Mouse (Mus musculus) liver, embryonic 11.5 days (tissue): ENCODE measurements around the gene Nradd. TPM values are rescaled to one million over a fixed set of nuclear protein-coding genes. Genes with fewer than 3 reads are reported as not detected.

Experiments used
- ATAC-seq: fragments of 200-750 bp; cut with Nextera tagmentation; replicated peaks from 2 replicates; pipeline ENCODE4 v1.8.0; 2017; ENCODE audit warnings: moderate number of reproducible peaks, mild to moderate bottlenecking, moderate TSS enrichment, moderate library complexity; ENCODE audit not compliant: low FRiP score
- DNase-seq: peaks from one replicate; pipeline ENCODE4 v3.0.0-alpha.2; 2017; ENCODE audit warnings: low spot score
- H3K27ac ChIP-seq: fragments of 300-500 bp; sonication (generic); 2 replicates; pipeline ENCODE4 v1.5.1; 2014; ENCODE audit warnings: mild to moderate bottlenecking, low read depth, low read length, control low read depth
- H3K27me3 ChIP-seq: fragments of 300-500 bp; sonication (generic); replicated peaks from 2 replicates; pipeline ENCODE4 v1.6.1; 2014; ENCODE audit warnings: low read length, mixed read lengths; ENCODE audit not compliant: control insufficient read depth, insufficient read depth
- H3K36me3 ChIP-seq: fragments of 300-500 bp; sonication (generic); 2 replicates; pipeline ENCODE4 v1.6.1; 2014; ENCODE audit warnings: mild to moderate bottlenecking, low read length, moderate library complexity, mixed read lengths; ENCODE audit not compliant: control insufficient read depth, insufficient read depth
- H3K4me1 ChIP-seq: fragments of 300-500 bp; sonication (generic); replicated peaks from 2 replicates; pipeline ENCODE4 v1.6.1; 2014; ENCODE audit warnings: low read length, mixed read lengths; ENCODE audit not compliant: control insufficient read depth, insufficient read depth
- H3K4me2 ChIP-seq: fragments of 300-500 bp; sonication (generic); 2 replicates; pipeline ENCODE4 v1.6.1; 2014; ENCODE audit warnings: mild to moderate bottlenecking, control low read depth, moderate library complexity
- H3K4me3 ChIP-seq: fragments of 300-500 bp; sonication (generic); 2 replicates; pipeline ENCODE4 v1.5.1; 2014; ENCODE audit warnings: low read depth, low read length, control low read depth
- H3K9ac ChIP-seq: fragments of 300-500 bp; sonication (generic); 2 replicates; pipeline ENCODE4 v1.6.1; 2014; ENCODE audit warnings: low read depth, low read length, control low read depth
- H3K9me3 ChIP-seq: fragments of 300-500 bp; sonication (generic); 2 replicates; pipeline ENCODE4 v1.6.1; 2016; ENCODE audit warnings: low read length, inconsistent platforms, mixed read lengths; ENCODE audit not compliant: control insufficient read depth
- WGBS: fragments of 180-500 bp; shearing (Covaris S2); extraction: QIAGEN DNeasy Blood & Tissue Kit; methylation state at CpG from one replicate; pipeline ENCODE4 v1.1.7; 2014; 5-methylcytosine and 5-hydroxymethylcytosine counted together
- polyA plus RNA-seq: library from polyadenylated mRNA; unstranded; fragments of >200 nt; fragmentation: Nextera tagmentation; extraction: Ambion mirVana; gene quantifications from 2 replicates; pipeline ENCODE4 v1.2.1, GENCODE M21; 2014

The Nradd gene
- polyA plus RNA-seq, 1 experiment from 2014 or later: 9.9 TPM

DNA sequence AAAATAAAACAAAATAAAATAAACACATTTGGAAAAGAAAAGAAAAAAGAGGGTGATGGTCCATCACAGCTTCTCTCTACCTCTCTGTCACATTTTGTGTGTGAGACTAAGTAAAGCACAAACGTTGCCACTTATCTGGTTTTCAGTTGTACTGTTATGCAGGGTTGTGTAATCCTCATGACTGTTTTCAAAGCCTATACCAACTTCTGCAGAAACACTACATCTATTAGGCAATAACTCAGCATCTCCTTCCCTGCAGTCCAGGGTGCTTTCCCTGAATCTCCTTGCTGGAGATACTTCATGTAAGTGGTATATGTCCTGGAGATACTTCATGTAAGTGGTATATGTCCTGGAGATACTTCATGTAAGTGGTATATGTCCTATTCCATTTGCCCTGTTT is 38.6 kb upstream of the Nradd start:
- ATAC-seq (no peak), DNase-seq (no peak)
- H3K4me2 ChIP-seq: no peak overlapping the region
- H3K9me3 ChIP-seq: no peaks in the 10 kb centered on the region
- 55% methylated on average over 1 of the region's 1 CpGs for WGBS
- H3K4me3 ChIP-seq: no peak overlapping the region
- H3K4me1 ChIP-seq: peaks cover 82% of the 10 kb centered on the region
- H3K36me3 ChIP-seq: no peaks in the 10 kb centered on the region
- no peak overlapping the region for H3K27ac ChIP-seq
- no peak overlapping the region for H3K9ac ChIP-seq
- no peaks in the 10 kb centered on the region for H3K27me3 ChIP-seq

- H3K9me3 ChIP-seq: no peaks in the 10 kb centered on the region
- DNase-seq (no peak), ATAC-seq (no peak)
- peak overlapping the region; percentile 49; the same call in 1 of the 2 replicates for H3K27ac ChIP-seq
- H3K9ac ChIP-seq: no peak overlapping the region
- H3K4me1 ChIP-seq: peaks cover 67% of the 10 kb centered on the region
- no peaks in the 10 kb centered on the region for H3K36me3 ChIP-seq
- peak overlapping the region; percentile 19 for H3K4me2 ChIP-seq
- H3K27me3 ChIP-seq: no peaks in the 10 kb centered on the region
- WGBS: 48% methylated on average over 7 of the region's 7 CpGs
- no peak overlapping the region for H3K4me3 ChIP-seq
These were observed 36.8 kb upstream of the Nradd start for GRCm38 (mm10) chr9:110660856-110661612.

DNA sequence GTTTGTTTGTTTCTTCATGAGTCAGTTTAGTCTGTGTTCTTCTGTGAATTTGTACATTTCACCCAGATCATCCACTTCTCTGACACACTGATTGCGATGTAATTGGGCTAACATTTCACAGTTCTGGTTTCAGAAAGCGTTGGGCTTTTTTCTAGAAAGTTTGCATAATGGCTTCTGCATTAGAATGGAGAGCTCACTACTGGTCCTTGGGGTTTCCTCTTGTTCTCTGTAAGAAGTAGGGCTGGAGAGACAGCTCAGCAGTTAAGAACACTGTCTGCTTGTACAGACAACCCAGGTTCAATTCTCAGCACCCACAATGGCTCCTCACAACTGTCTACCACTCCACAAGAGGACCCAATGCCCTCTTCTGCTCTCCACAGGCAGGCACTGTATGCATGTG is 36.0 kb upstream of the Nradd start:
- Histone ChIP-seq H3K4me2 (no peak overlapping the region; the same call in 1 of the 2 replicates), H3K36me3 (no peaks in the 10 kb centered on the region), H3K9ac (no peak overlapping the region), H3K9me3 (no peaks in the 10 kb centered on the region), H3K4me3 (no peak overlapping the region), H3K4me1 (peaks cover 63% of the 10 kb centered on the region), H3K27me3 (no peaks in the 10 kb centered on the region), H3K27ac (no peak overlapping the region; the same call in 1 of the 2 replicates)
- ATAC-seq: no peak
- WGBS: 84% methylated on average over 2 of the region's 2 CpGs
- no peak for DNase-seq

DNA sequence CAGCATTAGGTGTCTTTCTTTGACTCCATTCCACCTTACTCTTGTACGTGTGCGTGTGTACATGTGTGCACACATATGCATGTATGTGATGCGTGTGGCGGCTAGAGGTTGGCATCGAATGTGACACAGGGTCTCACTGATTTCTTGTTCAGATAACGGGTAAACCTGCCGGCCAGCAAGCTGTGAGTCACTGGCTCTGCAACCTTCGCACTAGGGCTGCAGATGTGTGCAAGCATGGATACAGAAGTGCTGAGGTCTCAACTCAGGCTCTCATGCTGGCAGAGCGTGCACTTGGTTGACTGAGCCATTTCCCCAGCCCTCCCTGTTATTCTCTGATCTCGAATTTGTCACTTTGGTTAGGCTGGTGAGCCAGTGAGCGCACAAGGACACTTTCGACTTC is 35.3 kb upstream of the Nradd start:
- ATAC-seq: no peak
- 0 out of 2 replicates have a peak overlapping the region, but pooled peaks have one; percentile 10 for H3K27ac ChIP-seq
- H3K27me3 ChIP-seq: no peaks in the 10 kb centered on the region
- H3K9me3 ChIP-seq: no peaks in the 10 kb centered on the region
- H3K4me2 ChIP-seq: no peak overlapping the region
- no peak for DNase-seq
- 81% methylated on average over 12 of the region's 12 CpGs for WGBS
- no peak overlapping the region for H3K9ac ChIP-seq
- no peak overlapping the region for H3K4me3 ChIP-seq
- peaks cover 63% of the 10 kb centered on the region for H3K4me1 ChIP-seq
- no peaks in the 10 kb centered on the region for H3K36me3 ChIP-seq

GRCm38 (mm10) chr9:110657474-110658078 is 33.3 kb upstream of the Nradd start:
- Histone ChIP-seq H3K27me3 (peaks cover 4% of the 10 kb centered on the region; the same call in 1 of the 2 replicates), H3K9ac (peak overlapping the region; percentile 73), H3K9me3 (no peaks in the 10 kb centered on the region), H3K27ac (peak overlapping the region; percentile 73; the same call in 1 of the 2 replicates), H3K4me3 (peak overlapping the region; percentile 65), H3K4me1 (peaks cover 66% of the 10 kb centered on the region), H3K36me3 (no peaks in the 10 kb centered on the region), H3K4me2 (peak overlapping the region; percentile 79)
- DNase-seq (no peak), ATAC-seq (no peak)
- WGBS: 40% methylated on average over 13 of the region's 13 CpGs

GRCm38 (mm10) chr9:110656249-110657221 is 32.3 kb upstream of the Nradd start, which contains the start of gene Ccdc12:
Gene Ccdc12 (plus strand): TSS chr9:110656503.
- Histone ChIP-seq H3K4me1 (peaks cover 60% of the 10 kb centered on the region), H3K4me3 (peak within 1 kb of the TSS; percentile 65), H3K27ac (peak within 1 kb of the TSS; percentile 73), H3K9ac (peak within 1 kb of the TSS; percentile 73), H3K4me2 (peak within 1 kb of the TSS; percentile 79), H3K36me3 (no peaks in the 10 kb centered on the region), H3K27me3 (peaks cover 7% of the 10 kb centered on the region; the same call in 1 of the 2 replicates), H3K9me3 (no peaks in the 10 kb centered on the region)
- peak; percentile 93 for DNase-seq
- WGBS: under 1% methylated on average over 52 of the region's 52 CpGs
- peak; percentile 86 for ATAC-seq

DNA sequence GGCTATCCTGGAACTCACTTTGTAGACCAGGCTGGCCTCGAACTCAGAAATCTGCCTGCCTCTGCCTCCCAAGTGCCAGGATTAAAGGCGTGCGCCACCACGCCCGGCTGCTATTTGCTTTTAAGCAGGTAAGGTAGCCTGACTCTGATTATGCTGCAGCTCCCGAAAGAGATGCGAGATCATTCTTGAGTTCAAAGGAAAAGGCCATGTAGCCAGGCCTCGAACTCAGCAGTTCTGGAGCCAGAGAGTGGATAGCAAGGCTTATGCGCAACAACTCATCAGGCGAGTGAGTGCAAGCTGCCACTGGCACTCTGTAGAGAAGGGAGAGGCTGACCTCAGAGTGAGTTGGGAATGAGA is 31.4 kb upstream of the Nradd start:
- Histone ChIP-seq H3K9ac (peak overlapping the region; percentile 73), H3K4me2 (peak overlapping the region; percentile 79), H3K9me3 (no peaks in the 10 kb centered on the region), H3K4me3 (peak overlapping the region; percentile 65), H3K27me3 (peaks cover 7% of the 10 kb centered on the region; the same call in 1 of the 2 replicates), H3K4me1 (peaks cover 53% of the 10 kb centered on the region), H3K36me3 (no peaks in the 10 kb centered on the region), H3K27ac (peak overlapping the region; percentile 62; the same call in 1 of the 2 replicates)
- DNase-seq (no peak), ATAC-seq (no peak)
- 82% methylated on average over 10 of the region's 10 CpGs for WGBS
